In the genomic region with DNA sequence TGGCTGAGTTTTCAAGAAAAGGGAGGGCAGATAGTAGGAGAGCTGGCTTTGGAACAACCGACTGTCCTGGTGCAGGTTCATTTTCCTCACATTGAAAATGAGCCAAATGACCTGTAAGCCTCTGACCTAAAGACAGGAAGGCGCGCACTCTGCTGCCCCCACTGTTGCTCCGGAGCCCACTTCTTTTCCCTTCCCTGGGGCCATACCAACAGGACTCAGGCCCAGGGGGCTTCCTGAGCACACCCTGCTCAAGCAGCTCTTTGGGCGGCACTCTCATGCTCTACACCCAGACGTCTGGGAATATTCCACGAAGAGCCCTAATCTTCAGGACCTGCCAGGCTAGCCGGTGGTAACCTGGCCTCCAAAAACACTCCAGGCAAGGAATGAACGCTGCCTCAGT, we compare ENCODE assay signal across 9 mouse cellular contexts. TPM values are rescaled to one million over a fixed set of nuclear protein-coding genes. Genes with fewer than 3 reads are reported as not detected.
DNase-seq lines count a peak whose midpoint lies in the region; ATAC-seq and TF ChIP-seq lines count a peak whose summit lies in the region.
"Had no signal": no experiment of that assay in that cellular context is flagged by ENCODE, and none has a peak within 500 bp of the region (broad histone marks: within the 10 kb centered on the region; RNA-seq: fewer than 3 reads in every experiment).

No protein-coding gene starts in this region.

- no peak for ATAC-seq in lung, embryonic 15.5 days (ENCODE audit: borderline replicate concordance, extremely low read depth, low FRiP score, low TSS enrichment)
- ATAC-seq in embryonic facial prominence, embryonic 15.5 days (ENCODE audit: insufficient number of reproducible peaks, low FRiP score, low TSS enrichment, low read depth) = no peak
- ATAC-seq in limb, embryonic 12.5 days (ENCODE audit: insufficient number of reproducible peaks, insufficient read depth, low FRiP score, low TSS enrichment, low read depth) = no peak

- H3K9me3 ChIP-seq in lung, embryonic 15.5 days = no peaks in the 10 kb centered on the region
- H3K9me3 ChIP-seq in embryonic facial prominence, embryonic 15.5 days (replicated peaks) = no peaks in the 10 kb centered on the region
- no peaks in the 10 kb centered on the region for H3K9me3 ChIP-seq in limb, embryonic 12.5 days

- 7% methylated on average over 9 of the region's 9 CpGs for WGBS in lung, embryonic 15.5 days
- 17% methylated on average over 9 of the region's 9 CpGs for WGBS in embryonic facial prominence, embryonic 15.5 days
- 4% methylated on average over 9 of the region's 9 CpGs for WGBS in limb, embryonic 12.5 days
- 42% methylated on average over 9 of the region's 9 CpGs for WGBS in thymus, adult 2 months

- no peak overlapping the region for H3K9ac ChIP-seq in lung, embryonic 15.5 days
- H3K9ac ChIP-seq in embryonic facial prominence, embryonic 15.5 days = no peak overlapping the region
- no peak overlapping the region for H3K9ac ChIP-seq in limb, embryonic 12.5 days (replicated peaks)

- peak overlapping the region; percentile 62 for H3K4me3 ChIP-seq in lung, embryonic 15.5 days
- peak overlapping the region; percentile 61; the same call in 1 of the 2 replicates for H3K4me3 ChIP-seq in embryonic facial prominence, embryonic 15.5 days (replicated peaks)
- peak overlapping the region; percentile 63; the same call in 1 of the 2 replicates for H3K4me3 ChIP-seq in limb, embryonic 12.5 days (replicated peaks)
- H3K4me3 ChIP-seq in thymus, adult 2 months (ENCODE audit: control insufficient read depth, insufficient read depth, low read length) = no peak overlapping the region; the same call in 1 of the 2 replicates

- peaks cover 66% of the 10 kb centered on the region for H3K27me3 ChIP-seq in lung, embryonic 15.5 days
- H3K27me3 ChIP-seq in embryonic facial prominence, embryonic 15.5 days = peaks cover 52% of the 10 kb centered on the region
- H3K27me3 ChIP-seq in limb, embryonic 12.5 days = peaks cover 55% of the 10 kb centered on the region
- no peaks in the 10 kb centered on the region for H3K27me3 ChIP-seq in thymus, adult 2 months (ENCODE audit: control insufficient read depth, insufficient read depth, low read length)

- H3K27ac ChIP-seq in lung, embryonic 15.5 days = no peak overlapping the region
- H3K27ac ChIP-seq in embryonic facial prominence, embryonic 15.5 days (replicated peaks) = no peak overlapping the region
- no peak overlapping the region for H3K27ac ChIP-seq in limb, embryonic 12.5 days
- H3K27ac ChIP-seq in thymus, adult 2 months (ENCODE audit: control insufficient read depth, insufficient read depth, low read length) = no peak overlapping the region

- no peaks in the 10 kb centered on the region for H3K36me3 ChIP-seq in lung, embryonic 15.5 days
- H3K36me3 ChIP-seq in embryonic facial prominence, embryonic 15.5 days = no peaks in the 10 kb centered on the region
- no peaks in the 10 kb centered on the region for H3K36me3 ChIP-seq in limb, embryonic 12.5 days
- H3K36me3 ChIP-seq in thymus, adult 2 months (ENCODE audit: control insufficient read depth, insufficient read depth, low read length) = no peaks in the 10 kb centered on the region

- no peak for TF ChIP-seq CTCF in thymus, adult 2 months (IDR thresholded peaks at IDR 0.05; ENCODE audit: borderline replicate concordance, control insufficient read depth, extremely low read depth, insufficient read depth, low read length, poor library complexity)

- TF ChIP-seq POLR2A in thymus, adult 2 months (IDR thresholded peaks at IDR 0.05; ENCODE audit: control insufficient read depth, extremely low read depth, insufficient read depth, low read length, poor library complexity) = no peak

- peaks cover 23% of the 10 kb centered on the region for H3K4me1 ChIP-seq in lung, embryonic 15.5 days
- peaks cover 20% of the 10 kb centered on the region for H3K4me1 ChIP-seq in embryonic facial prominence, embryonic 15.5 days
- H3K4me1 ChIP-seq in limb, embryonic 12.5 days (replicated peaks) = peaks cover 23% of the 10 kb centered on the region
- H3K4me1 ChIP-seq in thymus, adult 2 months (replicated peaks; ENCODE audit: control insufficient read depth, insufficient read depth, low read length) = peaks cover 39% of the 10 kb centered on the region

- DNase-seq in lung, postnatal 25 days (ENCODE audit: low spot score) = no peak
- peak; percentile 59 for DNase-seq in retina, postnatal 1 day
- no peak for DNase-seq in urinary bladder, postnatal 4 days (ENCODE audit: low spot score in 2 of 2)
- no peak for DNase-seq in thymus, adult 2 months
- DNase-seq in yolk sac, embryonic 10.5 days (ENCODE audit: low spot score) = no peak
- DNase-seq: right cerebral cortex, postnatal 25 days had no signal

- H3K4me2 ChIP-seq in lung, embryonic 15.5 days = peak overlapping the region; percentile 99
- no peak overlapping the region for H3K4me2 ChIP-seq in embryonic facial prominence, embryonic 15.5 days (replicated peaks)
- H3K4me2 ChIP-seq in limb, embryonic 12.5 days = peak overlapping the region; percentile 98

RNA-seq across cellular contexts. Expression of a gene that starts 0.6 kb away (rescaled TPM):
- 14.7 and 18.0 TPM in 2 replicates for polyA plus RNA-seq in lung, embryonic 15.5 days (2015; fragmentation: Nextera tagmentation; extraction: Ambion mirVana)
- 22.1 and 25.1 TPM in 2 replicates for polyA plus RNA-seq in embryonic facial prominence, embryonic 15.5 days (2015; fragmentation: Nextera tagmentation; extraction: Ambion mirVana)
- polyA plus RNA-seq in limb, embryonic 12.5 days (2016; fragmentation: Nextera tagmentation; extraction: Ambion mirVana) = 16.1 and 16.9 TPM in 2 replicates
- polyA plus RNA-seq in thymus, adult 2 months (2012; rRNA removed) = 210 and 229 TPM in 2 replicates

RNA-seq across cellular contexts. Expression of a gene that starts 2.6 kb away (rescaled TPM):
- not detected in 2 replicates for polyA plus RNA-seq in lung, embryonic 15.5 days (2015; fragmentation: Nextera tagmentation; extraction: Ambion mirVana)
- not detected in 2 replicates for polyA plus RNA-seq in embryonic facial prominence, embryonic 15.5 days (2015; fragmentation: Nextera tagmentation; extraction: Ambion mirVana)
- not detected in 2 replicates for polyA plus RNA-seq in limb, embryonic 12.5 days (2016; fragmentation: Nextera tagmentation; extraction: Ambion mirVana)
- not detected in 2 replicates for polyA plus RNA-seq in thymus, adult 2 months (2012; rRNA removed)

RNA-seq across cellular contexts. Expression of a gene that starts 29.0 kb away (rescaled TPM):
- 64.6 and 68.4 TPM in 2 replicates for polyA plus RNA-seq in lung, embryonic 15.5 days (2015; fragmentation: Nextera tagmentation; extraction: Ambion mirVana)
- polyA plus RNA-seq in embryonic facial prominence, embryonic 15.5 days (2015; fragmentation: Nextera tagmentation; extraction: Ambion mirVana) = 60.7 and 64.9 TPM in 2 replicates
- 76.7 and 83.8 TPM in 2 replicates for polyA plus RNA-seq in limb, embryonic 12.5 days (2016; fragmentation: Nextera tagmentation; extraction: Ambion mirVana)
- polyA plus RNA-seq in thymus, adult 2 months (2012; rRNA removed) = 37.5 and 45.2 TPM in 2 replicates
